Mouse (Mus musculus): ENCODE measurements at regions not wholly inside any gene's neighbourhood (a gene's known extent, or its start where the extent isn't known, plus 50 kb on each side); places are given as distances from the start of the nearest gene placed in this dataset.

DNA sequence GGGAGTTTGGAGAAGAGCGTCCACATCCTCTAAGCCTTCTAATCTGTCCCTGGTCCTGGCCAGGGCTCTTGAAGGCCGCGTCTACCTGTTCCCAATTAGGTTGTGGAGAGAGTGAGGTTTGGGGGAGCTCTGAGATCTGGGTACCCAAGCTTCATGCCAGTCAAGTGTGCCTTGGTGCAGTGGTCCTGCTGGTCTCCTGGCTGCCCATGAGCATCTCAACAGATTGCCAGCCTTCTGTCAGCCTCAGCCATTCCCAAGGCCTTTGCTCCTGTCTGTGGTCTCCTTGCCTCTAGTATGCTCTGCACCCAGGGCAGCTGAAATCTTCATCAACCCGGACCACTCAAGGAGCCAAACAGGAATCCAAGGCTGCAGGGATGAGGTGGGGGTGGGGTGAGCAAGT, 73.2 kb upstream of the 1600014C23Rik start:
- Histone ChIP-seq H3K27me3 (ENCODE audit: insufficient read depth, low read length) (peaks cover 13% of the 10 kb centered on the region), H3K9me3 (ENCODE audit: low read length) (no peaks in the 10 kb centered on the region), H3K4me1 (ENCODE audit: insufficient read depth, low read length) (no peaks in the 10 kb centered on the region), H3K36me3 (ENCODE audit: insufficient read depth, low read length) (no peaks in the 10 kb centered on the region), H3K27ac (ENCODE audit: low read depth, low read length) (no peak overlapping the region), H3K9ac (replicated peaks; ENCODE audit: low read length, poor library complexity, severe bottlenecking) (no peak overlapping the region), H3K4me3 (ENCODE audit: low read depth, low read length) (no peak overlapping the region), H3K4me2 (ENCODE audit: low read depth, low read length, poor library complexity, severe bottlenecking) (no peak overlapping the region)
- 81% methylated on average over 4 of the region's 4 CpGs for WGBS
- DNase-seq (ENCODE audit: low spot score) (no peak), ATAC-seq (ENCODE audit: low FRiP score) (no peak)
- TF ChIP-seq CTCF (IDR thresholded peaks at IDR 0.05), result no peak

DNA sequence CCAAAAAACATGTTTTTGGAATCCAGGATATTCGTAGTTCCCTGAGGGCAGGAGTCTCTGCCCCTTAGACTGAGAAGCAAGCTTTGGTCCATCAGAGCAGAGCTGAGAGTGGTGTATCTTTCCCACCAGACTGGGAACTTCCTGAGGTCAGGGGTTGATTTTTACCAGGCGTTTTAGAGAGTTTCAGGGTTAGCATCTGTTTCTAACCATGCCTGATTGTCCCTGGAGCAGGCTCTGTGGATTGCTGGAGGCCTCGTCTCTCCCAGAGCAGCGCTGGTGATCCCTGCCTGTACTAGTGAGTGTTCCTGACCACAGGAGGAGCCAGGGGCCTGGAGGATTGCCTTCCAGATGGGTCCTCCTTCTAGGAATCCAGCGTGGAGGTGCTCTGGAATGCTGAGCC, 72.8 kb upstream of the 1600014C23Rik start:
- no peaks in the 10 kb centered on the region for H3K4me1 ChIP-seq (ENCODE audit: insufficient read depth, low read length)
- no peak for TF ChIP-seq CTCF (IDR thresholded peaks at IDR 0.05)
- no peak overlapping the region for H3K4me2 ChIP-seq (ENCODE audit: low read depth, low read length, poor library complexity, severe bottlenecking)
- H3K27me3 ChIP-seq (ENCODE audit: insufficient read depth, low read length), result peaks cover 13% of the 10 kb centered on the region
- no peaks in the 10 kb centered on the region for H3K9me3 ChIP-seq (ENCODE audit: low read length)
- ATAC-seq (ENCODE audit: low FRiP score), result no peak
- no peak overlapping the region for H3K27ac ChIP-seq (ENCODE audit: low read depth, low read length)
- no peak overlapping the region for H3K9ac ChIP-seq (replicated peaks; ENCODE audit: low read length, poor library complexity, severe bottlenecking)
- H3K4me3 ChIP-seq (ENCODE audit: low read depth, low read length), result no peak overlapping the region
- WGBS, result 60% methylated on average over 5 of the region's 5 CpGs
- no peaks in the 10 kb centered on the region for H3K36me3 ChIP-seq (ENCODE audit: insufficient read depth, low read length)
- no peak for DNase-seq (ENCODE audit: low spot score)

DNA sequence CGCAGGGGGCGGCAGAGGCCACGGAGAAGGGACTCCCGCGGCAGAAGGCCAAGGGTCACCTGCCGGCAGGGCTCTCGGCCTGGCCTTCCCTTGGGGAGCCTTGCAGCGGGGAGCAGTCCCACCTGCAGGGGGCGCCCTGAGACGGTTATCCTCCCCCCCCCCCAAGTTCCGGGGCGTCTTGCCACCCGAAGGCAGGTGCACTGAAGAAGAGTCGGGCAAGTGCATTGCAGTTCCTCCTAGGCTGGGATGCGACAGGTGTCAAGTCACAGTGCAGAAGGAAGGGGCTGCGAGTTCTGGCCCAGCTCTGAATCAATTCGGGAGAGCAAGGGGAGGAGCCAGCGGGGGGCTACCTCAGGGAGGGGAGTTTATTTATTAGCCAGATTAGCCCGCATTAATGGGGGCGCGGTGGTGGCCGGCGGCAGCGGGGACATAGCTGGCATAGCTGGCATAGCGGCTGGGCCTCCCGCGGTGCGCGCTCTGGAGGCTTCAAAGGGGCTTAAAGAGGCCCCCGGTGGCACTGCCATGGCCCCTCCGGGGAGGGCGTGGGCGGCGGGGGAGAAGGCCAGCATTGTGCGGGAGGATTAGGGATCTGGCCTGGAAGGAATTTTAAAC, 71.9 kb upstream of the 1600014C23Rik start:
- no peak overlapping the region; the same call in 1 of the 2 replicates for H3K4me3 ChIP-seq (ENCODE audit: low read depth, low read length)
- no peak overlapping the region for H3K27ac ChIP-seq (ENCODE audit: low read depth, low read length)
- H3K4me1 ChIP-seq (ENCODE audit: insufficient read depth, low read length), result no peaks in the 10 kb centered on the region
- peaks cover 13% of the 10 kb centered on the region for H3K27me3 ChIP-seq (ENCODE audit: insufficient read depth, low read length)
- DNase-seq (ENCODE audit: low spot score) (no peak), ATAC-seq (ENCODE audit: low FRiP score) (no peak)
- no peaks in the 10 kb centered on the region for H3K9me3 ChIP-seq (ENCODE audit: low read length)
- TF ChIP-seq CTCF (IDR thresholded peaks at IDR 0.05), result peak; percentile 58
- H3K36me3 ChIP-seq (ENCODE audit: insufficient read depth, low read length), result no peaks in the 10 kb centered on the region
- 2% methylated on average over 32 of the region's 35 CpGs for WGBS
- peak overlapping the region; percentile 29; the same call in 1 of the 2 replicates for H3K4me2 ChIP-seq (ENCODE audit: low read depth, low read length, poor library complexity, severe bottlenecking)
- no peak overlapping the region for H3K9ac ChIP-seq (replicated peaks; ENCODE audit: low read length, poor library complexity, severe bottlenecking)

DNA sequence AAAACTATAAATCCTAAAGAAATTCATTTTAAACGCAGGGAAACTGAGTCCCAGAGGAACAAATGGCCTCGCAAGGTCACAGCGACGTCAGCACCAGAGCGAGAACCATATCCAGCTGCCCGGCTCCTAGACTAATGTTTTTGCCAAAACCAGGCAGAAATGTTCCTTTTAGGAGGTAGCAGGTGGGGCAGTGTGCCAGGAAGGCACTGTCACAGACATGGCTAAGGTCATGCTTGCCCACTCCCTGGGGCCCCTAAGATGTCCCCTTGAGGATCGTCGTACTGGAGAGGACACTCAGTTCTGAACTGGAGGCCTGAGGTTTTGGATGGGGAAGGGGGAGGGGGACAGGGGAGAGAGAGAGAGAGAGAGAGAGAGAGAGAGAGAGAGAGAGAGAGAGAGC, 69.7 kb upstream of the 1600014C23Rik start:
- peaks cover 13% of the 10 kb centered on the region for H3K27me3 ChIP-seq (ENCODE audit: insufficient read depth, low read length)
- 94% methylated on average over 8 of the region's 8 CpGs for WGBS
- H3K9ac ChIP-seq (replicated peaks; ENCODE audit: low read length, poor library complexity, severe bottlenecking), result no peak overlapping the region
- no peaks in the 10 kb centered on the region for H3K9me3 ChIP-seq (ENCODE audit: low read length)
- DNase-seq (ENCODE audit: low spot score) (no peak), ATAC-seq (ENCODE audit: low FRiP score) (no peak)
- no peak overlapping the region for H3K27ac ChIP-seq (ENCODE audit: low read depth, low read length)
- no peak overlapping the region for H3K4me2 ChIP-seq (ENCODE audit: low read depth, low read length, poor library complexity, severe bottlenecking)
- no peaks in the 10 kb centered on the region for H3K36me3 ChIP-seq (ENCODE audit: insufficient read depth, low read length)
- no peak for TF ChIP-seq CTCF (IDR thresholded peaks at IDR 0.05)
- H3K4me3 ChIP-seq (ENCODE audit: low read depth, low read length), result no peak overlapping the region
- H3K4me1 ChIP-seq (ENCODE audit: insufficient read depth, low read length), result no peaks in the 10 kb centered on the region

DNA sequence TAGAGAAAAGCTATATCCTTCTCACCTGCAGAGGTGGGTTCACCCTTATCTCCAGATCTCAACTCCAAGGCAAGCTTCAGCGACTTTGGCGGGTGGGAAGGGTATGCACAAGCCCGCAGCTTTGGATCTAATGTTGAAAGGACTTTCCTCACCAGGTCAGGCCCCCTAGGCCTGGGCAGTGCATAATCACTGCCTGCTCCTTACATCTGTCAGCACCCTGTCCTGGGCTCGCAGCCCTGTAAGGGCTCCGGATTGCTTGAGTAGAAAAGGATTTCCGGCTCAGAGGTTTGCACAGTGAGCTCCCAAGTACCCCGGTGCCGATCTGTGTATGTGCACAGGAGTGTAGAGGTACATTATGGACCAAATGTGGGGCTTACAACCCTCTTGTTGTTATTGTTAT, 68.8 kb upstream of the 1600014C23Rik start:
- TF ChIP-seq CTCF (IDR thresholded peaks at IDR 0.05), result no peak
- ATAC-seq (ENCODE audit: low FRiP score) (no peak), DNase-seq (ENCODE audit: low spot score) (no peak)
- 87% methylated on average over 8 of the region's 8 CpGs for WGBS
- Histone ChIP-seq H3K4me2 (ENCODE audit: low read depth, low read length, poor library complexity, severe bottlenecking) (no peak overlapping the region), H3K27me3 (ENCODE audit: insufficient read depth, low read length) (peaks cover 13% of the 10 kb centered on the region), H3K9ac (replicated peaks; ENCODE audit: low read length, poor library complexity, severe bottlenecking) (no peak overlapping the region), H3K4me3 (ENCODE audit: low read depth, low read length) (no peak overlapping the region), H3K4me1 (ENCODE audit: insufficient read depth, low read length) (no peaks in the 10 kb centered on the region), H3K9me3 (ENCODE audit: low read length) (no peaks in the 10 kb centered on the region), H3K36me3 (ENCODE audit: insufficient read depth, low read length) (no peaks in the 10 kb centered on the region), H3K27ac (ENCODE audit: low read depth, low read length) (no peak overlapping the region)

DNA sequence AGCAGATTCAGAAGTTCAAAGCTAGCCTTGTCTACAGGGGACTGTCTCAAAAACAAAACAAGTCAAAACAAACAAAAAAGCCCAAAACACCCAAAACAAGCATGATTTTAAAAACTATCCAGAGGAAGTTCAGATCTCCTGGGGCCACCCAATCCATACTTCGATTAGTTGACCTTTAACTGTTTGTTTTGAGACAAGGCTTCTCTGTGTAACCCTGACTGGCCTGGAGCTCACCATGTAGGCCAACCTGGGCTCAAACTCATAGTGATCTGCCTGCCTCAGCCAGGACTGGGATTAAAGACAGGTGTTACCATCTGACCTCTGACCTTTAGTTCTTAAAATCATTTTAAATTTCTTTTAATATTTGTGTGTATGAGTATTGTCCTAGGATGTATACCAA, 66.1 kb upstream of the 1600014C23Rik start:
- Histone ChIP-seq H3K4me2 (ENCODE audit: low read depth, low read length, poor library complexity, severe bottlenecking) (no peak overlapping the region), H3K4me3 (ENCODE audit: low read depth, low read length) (no peak overlapping the region), H3K9me3 (ENCODE audit: low read length) (no peaks in the 10 kb centered on the region), H3K4me1 (ENCODE audit: insufficient read depth, low read length) (no peaks in the 10 kb centered on the region), H3K36me3 (ENCODE audit: insufficient read depth, low read length) (no peaks in the 10 kb centered on the region), H3K9ac (replicated peaks; ENCODE audit: low read length, poor library complexity, severe bottlenecking) (no peak overlapping the region), H3K27me3 (ENCODE audit: insufficient read depth, low read length) (no peaks in the 10 kb centered on the region), H3K27ac (ENCODE audit: low read depth, low read length) (no peak overlapping the region)
- 93% methylated on average over 1 of the region's 1 CpGs for WGBS
- ATAC-seq (ENCODE audit: low FRiP score) (no peak), DNase-seq (ENCODE audit: low spot score) (no peak)
- TF ChIP-seq CTCF (IDR thresholded peaks at IDR 0.05), result no peak

Data from midbrain, postnatal 0 days (tissue).